In genomic region chr10:83630899-83631298, GRCm38 (mm10) we compare ENCODE assay signal across 9 mouse cellular contexts. TPM values are rescaled to one million over a fixed set of nuclear protein-coding genes. Genes with fewer than 3 reads are reported as not detected.
DNase-seq lines count a peak whose midpoint lies in the region; ATAC-seq lines count a peak whose summit lies in the region.
"Had no signal": no experiment of that assay in that cellular context is flagged by ENCODE, and none has a peak within 500 bp of the region (broad histone marks: within the 10 kb centered on the region; RNA-seq: fewer than 3 reads in every experiment).

No protein-coding gene starts in this region.

- peaks cover 8% of the 10 kb centered on the region for H3K4me1 ChIP-seq in hindbrain, embryonic 16.5 days (ENCODE audit: control insufficient read depth, insufficient read depth, low read depth, low read length)

- 42% methylated on average over 3 of the region's 3 CpGs for WGBS in hindbrain, embryonic 16.5 days

- no peak overlapping the region for H3K9ac ChIP-seq in hindbrain, embryonic 16.5 days (ENCODE audit: low read depth, low read length)
- H3K9ac ChIP-seq: liver, embryonic 15.5 days had no signal

- H3K36me3 ChIP-seq in hindbrain, embryonic 16.5 days (ENCODE audit: control insufficient read depth, insufficient read depth, low read length), result 0 out of 2 replicates have a peak, but pooled peaks cover 2% of the 10 kb centered on the region

- ATAC-seq in hindbrain, embryonic 16.5 days, result peak; percentile 80

- H3K4me2 ChIP-seq in hindbrain, embryonic 16.5 days (ENCODE audit: low read length), result no peak overlapping the region
- H3K4me2 ChIP-seq: liver, embryonic 15.5 days had no signal

- intact Hi-C loops in left cerebral cortex, postnatal 10 days (cut with DNase I), result no loop called here
- intact Hi-C loops in left cerebral cortex, postnatal 36 days (cut with DNase I), result no loop called here

- H3K9me3 ChIP-seq in hindbrain, embryonic 16.5 days (ENCODE audit: control insufficient read depth, low read length), result no peaks in the 10 kb centered on the region
- H3K9me3 ChIP-seq: liver, embryonic 15.5 days had no signal

- peak; percentile 45 for DNase-seq in adrenal gland, postnatal 10 days
- no peak for DNase-seq in adrenal gland, postnatal 36 days
- DNase-seq in left cerebral cortex, postnatal 10 days (ENCODE audit: extremely low spot score in 1 of 2, low spot score in 2 of 2), result peak; percentile 61 to 68
- DNase-seq in left cerebral cortex, postnatal 36 days (ENCODE audit: low spot score in 2 of 2), result no peak
- DNase-seq in cerebellum, adult 18-20 months, result peak; percentile 89 to 92
- DNase-seq in urinary bladder, postnatal 14 days (ENCODE audit: low spot score), result no peak
- DNase-seq in adrenal gland, adult (ENCODE audit: inconsistent age in 2 of 2, low spot score in 1 of 2), result no peak

- H3K27me3 ChIP-seq in hindbrain, embryonic 16.5 days (replicated peaks; ENCODE audit: control insufficient read depth, insufficient read depth, low read length), result no peaks in the 10 kb centered on the region
- H3K27me3 ChIP-seq: liver, embryonic 15.5 days had no signal

- H3K4me3 ChIP-seq in hindbrain, embryonic 16.5 days (ENCODE audit: low read length), result no peak overlapping the region
- H3K4me3 ChIP-seq: liver, embryonic 15.5 days had no signal

- no peak overlapping the region; the same call in 1 of the 2 replicates for H3K27ac ChIP-seq in hindbrain, embryonic 16.5 days (ENCODE audit: low read depth, low read length)
- H3K27ac ChIP-seq: liver, embryonic 15.5 days had no signal

RNA-seq across cellular contexts. Expression of gene Appl2, which starts 17.6 kb away (rescaled TPM):
- total RNA-seq in adrenal gland, postnatal 10 days (2021), result 10 to 100 TPM; 44.3 to 66.3 TPM
- total RNA-seq in adrenal gland, postnatal 36 days (2021), result 100 to 1,000 TPM in 1 of 2 experiments, 10 to 100 TPM in 1; 82.5 to 195 TPM
- 10 to 100 TPM; 31.1 to 31.9 TPM for total RNA-seq in left cerebral cortex, postnatal 10 days (2021)
- 10 to 100 TPM; 57.6 to 69.1 TPM for total RNA-seq in left cerebral cortex, postnatal 36 days (2021)
- 54.6 and 59.0 TPM in 2 replicates for polyA plus RNA-seq in hindbrain, embryonic 16.5 days (2015; fragmentation: Nextera tagmentation; extraction: Ambion mirVana)

Comparison
In these comparisons a context has a peak if more than half of its experiments do, and no peak if none do; other contexts are left out.
1. DNase-seq: peak in adrenal gland, postnatal 10 days (single experiment), left cerebral cortex, postnatal 10 days (2 of 2) and cerebellum, adult 18-20 months (2 of 2); none in adrenal gland, postnatal 36 days (0 of 2), left cerebral cortex, postnatal 36 days (0 of 2), urinary bladder, postnatal 14 days (single experiment) and adrenal gland, adult (0 of 2).